ENCODE assay signal across 19 mouse cellular contexts in genomic region chr4:25325684-25326220, GRCm38 (mm10).
"Had no signal": no experiment of that assay in that cellular context is flagged by ENCODE, and none has a peak within 500 bp of the region (broad histone marks: within the 10 kb centered on the region; RNA-seq: fewer than 3 reads in every experiment).

No protein-coding gene starts in this region.

- H3K27ac ChIP-seq: midbrain, embryonic 10.5 days; midbrain, embryonic 12.5 days; neural tube, embryonic 13.5 days; neural tube, embryonic 15.5 days had no signal

- H3K27me3 ChIP-seq: midbrain, embryonic 12.5 days; neural tube, embryonic 13.5 days; neural tube, embryonic 15.5 days had no signal

- H3K4me3 ChIP-seq: midbrain, embryonic 10.5 days; midbrain, embryonic 12.5 days; myocyte; neural tube, embryonic 13.5 days; neural tube, embryonic 15.5 days had no signal

- ATAC-seq: midbrain, embryonic 16.5 days had no signal

- DNase-seq: lung, adult 18-20 months; lung, embryonic 14.5 days; lung, postnatal 10 days; lung, postnatal 4 days; midbrain, embryonic 14.5 days; retina, postnatal 1 day; right cerebral cortex, adult 18-20 months; right cerebral cortex, postnatal 25 days; right cerebral cortex, postnatal 4 days; spleen, adult 18-20 months; thymus, adult 18-20 months; thymus, postnatal 14 days; thymus, postnatal 36 days had no signal

- H3K9me3 ChIP-seq: midbrain, embryonic 10.5 days; midbrain, embryonic 12.5 days; neural tube, embryonic 13.5 days; neural tube, embryonic 15.5 days had no signal

- H3K4me1 ChIP-seq: midbrain, embryonic 10.5 days; midbrain, embryonic 12.5 days; neural tube, embryonic 13.5 days; neural tube, embryonic 15.5 days had no signal

- H3K9ac ChIP-seq: lung, embryonic 14.5 days; midbrain, embryonic 12.5 days; neural tube, embryonic 13.5 days; neural tube, embryonic 15.5 days had no signal

- H3K4me2 ChIP-seq: lung, embryonic 14.5 days; midbrain, embryonic 12.5 days; neural tube, embryonic 13.5 days; neural tube, embryonic 15.5 days had no signal

- H3K36me3 ChIP-seq: midbrain, embryonic 10.5 days; midbrain, embryonic 12.5 days; neural tube, embryonic 13.5 days; neural tube, embryonic 15.5 days had no signal
